Mouse (Mus musculus) adipocyte (in vitro differentiated cells): ENCODE measurements around the gene E2f4.

ENCODE experiments used
- DNase-seq: peaks from one replicate; pipeline ENCODE4 v3.0.0-alpha.2; 2016; ENCODE audit warnings: low spot score

E2f4 gene

DNA sequence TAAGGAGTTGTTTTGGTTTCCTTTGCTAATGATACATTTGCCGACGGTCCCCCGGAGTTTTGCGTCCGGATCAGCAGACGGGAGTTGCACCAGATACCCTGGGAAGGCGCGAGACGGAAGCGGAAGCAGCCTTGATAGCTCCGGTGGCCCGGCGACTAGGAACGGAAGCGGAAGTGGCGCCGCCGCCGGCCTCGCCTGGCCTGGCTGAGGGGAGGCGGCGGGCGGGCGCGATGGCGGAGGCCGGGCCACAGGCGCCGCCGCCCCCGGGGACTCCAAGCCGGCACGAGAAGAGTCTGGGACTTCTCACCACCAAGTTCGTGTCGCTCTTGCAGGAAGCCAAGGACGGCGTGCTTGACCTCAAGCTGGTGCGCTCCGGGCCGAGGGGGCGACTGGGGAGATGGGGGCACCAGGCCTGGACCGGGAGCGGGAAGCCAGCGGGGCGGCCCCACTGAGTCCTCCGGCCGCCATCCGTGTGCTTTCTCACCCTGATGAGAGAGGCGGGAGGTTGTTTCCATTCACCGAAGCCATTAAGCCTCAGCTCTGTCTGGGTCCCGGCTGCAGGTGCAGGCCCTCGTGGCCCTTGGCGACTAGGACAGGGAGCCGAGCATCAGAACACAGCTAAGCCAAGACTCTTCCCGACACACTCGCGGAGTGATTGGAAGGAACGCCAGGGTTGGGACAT is at the start of gene E2f4:
Gene E2f4 (plus strand): TSS at position 153 of the 682 bp plus-strand sequence.
- peak; percentile 95 for DNase-seq

DNA sequence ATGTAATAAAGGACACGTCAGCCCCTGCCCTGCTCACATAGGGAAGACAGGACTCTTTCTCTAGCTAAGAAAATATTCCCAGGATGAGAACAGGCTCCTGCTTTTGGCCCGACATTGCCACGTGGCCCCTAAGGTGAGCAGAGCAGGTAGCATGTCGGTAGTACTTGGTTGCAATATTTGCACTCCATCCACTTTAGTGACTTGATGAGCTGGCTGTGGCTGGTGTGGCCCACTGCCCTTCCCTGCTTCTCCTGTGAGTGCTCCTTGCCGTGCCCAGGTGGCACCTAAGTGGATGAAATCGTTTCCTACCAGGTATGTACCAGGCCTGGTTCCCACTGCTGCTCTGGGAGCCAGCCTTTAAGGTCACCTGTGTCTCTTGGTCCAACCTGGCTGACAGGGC is 45.5 kb upstream of the E2f4 start:
- DNase-seq = no peak

DNA sequence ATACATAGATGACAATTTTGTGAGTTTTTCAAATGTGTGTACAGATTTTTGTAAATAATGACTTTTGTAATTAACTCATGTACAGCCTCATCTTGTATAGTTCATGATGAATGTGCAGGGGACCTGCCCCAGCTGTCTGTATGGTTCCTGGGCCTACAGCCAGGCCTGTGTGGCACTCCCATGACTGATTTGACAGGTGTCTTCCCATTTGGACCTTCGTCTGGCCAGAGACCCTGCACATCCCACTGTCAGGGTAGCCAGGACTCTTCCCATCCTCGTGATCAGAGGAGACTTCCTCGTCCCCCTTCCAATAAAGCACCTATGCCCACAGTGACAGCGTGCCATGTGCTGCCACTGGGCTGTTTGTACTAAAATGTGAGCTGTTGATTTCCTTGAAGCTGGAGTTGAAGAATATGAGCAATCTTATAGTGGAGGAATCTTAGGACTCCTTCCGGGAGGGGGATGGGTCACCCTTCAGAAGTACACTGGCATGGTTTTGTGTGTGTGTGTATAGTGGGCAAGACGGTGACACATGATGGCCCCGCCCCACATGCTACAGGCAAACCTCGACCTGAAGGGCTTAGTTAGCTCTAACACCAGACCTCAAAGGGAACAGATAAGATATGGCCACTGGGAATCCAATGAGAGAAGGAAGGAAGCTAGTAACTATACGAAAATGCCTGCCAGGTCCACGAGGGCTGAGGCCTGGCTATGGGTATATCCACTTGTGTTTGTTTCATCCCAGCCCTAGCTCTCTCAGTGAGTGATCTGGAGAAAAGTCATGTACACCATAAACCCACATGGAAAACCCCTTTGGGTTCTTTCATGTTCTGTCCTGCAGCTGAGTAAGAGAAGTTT is 44.6 kb upstream of the E2f4 start:
- no peak for DNase-seq

DNA sequence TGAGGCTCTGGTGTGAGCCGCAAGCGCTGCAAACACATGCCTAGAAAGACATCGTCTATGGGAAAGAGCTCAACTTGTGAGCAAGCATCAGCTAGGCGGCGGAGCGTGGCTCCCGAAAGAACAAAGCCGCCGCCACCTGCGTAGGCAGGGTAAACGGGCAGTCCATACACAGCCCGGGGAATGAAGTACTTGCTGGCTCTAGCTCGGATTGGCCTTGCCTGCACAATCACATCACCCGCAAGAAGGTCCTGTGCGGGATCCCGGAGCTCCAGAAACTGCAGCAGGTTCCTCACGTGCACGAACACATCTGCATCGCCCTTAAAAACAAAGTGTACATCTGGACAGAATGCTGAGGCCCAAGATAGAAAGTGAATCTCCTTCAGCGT is 43.7 kb upstream of the E2f4 start:
- no peak for DNase-seq

DNA sequence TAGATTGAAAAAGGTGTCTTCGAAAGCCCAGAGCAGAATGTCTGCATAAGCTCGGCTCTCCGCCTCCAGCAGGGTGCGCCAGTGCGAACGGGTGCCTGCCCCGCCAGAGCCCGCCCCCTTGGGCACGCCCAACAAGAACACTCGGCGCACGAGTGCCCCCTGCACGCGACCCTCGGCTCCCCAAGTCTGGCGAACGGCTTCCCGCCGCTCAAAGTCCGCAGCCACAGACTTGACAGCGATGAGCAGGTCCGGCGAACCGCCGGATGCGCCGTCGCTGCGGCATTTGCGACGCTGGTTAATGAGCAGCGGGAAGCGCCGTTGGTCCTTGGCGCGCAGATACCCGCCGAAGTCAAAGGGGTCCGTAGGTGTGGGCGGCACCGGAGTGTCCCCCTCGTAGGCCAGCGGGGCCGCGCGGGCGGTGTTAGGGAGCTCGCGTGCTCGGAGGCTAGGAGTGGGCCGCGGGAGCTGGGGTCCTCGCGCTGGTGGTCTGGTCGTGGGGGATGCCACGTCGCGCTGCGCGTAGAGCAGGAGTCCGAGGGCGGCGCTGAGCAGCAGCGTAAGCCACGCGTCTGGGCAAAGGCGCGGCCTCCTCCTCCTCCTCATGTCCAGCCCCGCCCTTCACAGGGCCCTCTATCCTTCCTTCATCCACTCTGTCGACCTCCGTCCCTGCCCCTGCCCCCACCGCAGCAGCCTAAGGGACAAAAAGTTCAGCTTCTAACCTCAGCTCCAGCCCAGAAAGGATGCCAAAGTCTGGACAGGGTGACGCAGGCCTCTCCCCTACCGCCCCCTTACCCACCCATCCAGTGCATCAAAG is 43.1 kb upstream of the E2f4 start:
- peak; percentile 91 for DNase-seq

DNA sequence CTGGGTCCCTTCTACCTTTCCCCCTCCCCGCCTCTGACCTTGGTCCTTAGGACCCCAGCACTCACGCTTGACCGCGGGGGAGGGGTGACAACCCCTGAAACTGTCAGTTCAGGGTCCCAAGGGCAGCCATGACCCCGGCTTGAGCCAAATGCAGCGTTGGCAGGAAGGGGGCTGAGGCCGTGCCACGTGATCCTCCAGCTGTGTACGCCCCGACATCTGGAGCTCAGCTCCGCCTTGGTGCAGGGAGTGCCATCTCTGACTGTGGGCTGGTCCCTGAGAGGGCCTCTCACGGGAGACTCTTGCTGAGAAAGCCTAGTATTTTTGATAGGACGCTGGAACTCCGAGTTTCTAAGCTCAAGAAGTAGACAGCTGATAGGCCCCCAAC is 42.5 kb upstream of the E2f4 start, which contains the start of gene B3gnt9:
Gene B3gnt9 (minus strand): TSS at position 188 of the 385 bp plus-strand sequence.
- peak; percentile 93 for DNase-seq

DNA sequence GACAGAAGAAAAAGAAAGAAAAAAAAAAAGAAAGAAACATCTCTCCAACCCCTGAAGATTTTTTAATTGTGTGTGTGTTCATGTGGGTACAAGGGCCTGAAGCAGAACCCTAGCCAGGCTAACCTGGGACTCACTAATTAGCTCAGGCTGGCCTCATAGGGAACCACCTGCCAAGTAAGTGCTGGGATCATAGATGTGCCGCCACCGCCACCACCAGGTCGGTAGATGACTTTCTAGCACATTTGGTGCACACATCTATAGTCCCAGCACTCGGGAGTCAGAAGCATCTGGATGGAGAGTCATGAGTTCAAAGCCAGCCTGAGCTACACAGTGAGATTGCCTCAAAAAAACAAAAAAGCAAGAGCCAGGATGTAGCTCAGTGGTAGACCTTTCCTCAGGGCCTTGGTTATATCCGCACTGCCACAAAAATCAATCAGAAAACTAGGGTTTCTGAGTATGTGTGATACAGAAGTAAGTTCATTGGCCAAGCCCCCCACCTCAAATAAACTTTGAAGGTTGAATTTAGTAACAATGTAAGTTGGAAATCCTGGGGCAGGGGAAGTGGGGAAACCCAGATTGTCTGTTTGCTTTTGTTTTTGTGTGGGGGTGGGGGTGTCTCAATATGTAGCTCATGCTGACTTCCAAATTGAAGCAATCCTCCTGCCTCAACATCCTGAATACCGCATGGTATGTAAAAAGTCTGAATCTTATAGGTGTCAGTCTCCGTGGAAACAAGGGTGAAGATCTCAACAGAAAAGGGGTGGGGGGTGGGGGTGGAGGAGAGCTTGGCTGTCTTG is 39.9 kb upstream of the E2f4 start:
- no peak for DNase-seq

DNA sequence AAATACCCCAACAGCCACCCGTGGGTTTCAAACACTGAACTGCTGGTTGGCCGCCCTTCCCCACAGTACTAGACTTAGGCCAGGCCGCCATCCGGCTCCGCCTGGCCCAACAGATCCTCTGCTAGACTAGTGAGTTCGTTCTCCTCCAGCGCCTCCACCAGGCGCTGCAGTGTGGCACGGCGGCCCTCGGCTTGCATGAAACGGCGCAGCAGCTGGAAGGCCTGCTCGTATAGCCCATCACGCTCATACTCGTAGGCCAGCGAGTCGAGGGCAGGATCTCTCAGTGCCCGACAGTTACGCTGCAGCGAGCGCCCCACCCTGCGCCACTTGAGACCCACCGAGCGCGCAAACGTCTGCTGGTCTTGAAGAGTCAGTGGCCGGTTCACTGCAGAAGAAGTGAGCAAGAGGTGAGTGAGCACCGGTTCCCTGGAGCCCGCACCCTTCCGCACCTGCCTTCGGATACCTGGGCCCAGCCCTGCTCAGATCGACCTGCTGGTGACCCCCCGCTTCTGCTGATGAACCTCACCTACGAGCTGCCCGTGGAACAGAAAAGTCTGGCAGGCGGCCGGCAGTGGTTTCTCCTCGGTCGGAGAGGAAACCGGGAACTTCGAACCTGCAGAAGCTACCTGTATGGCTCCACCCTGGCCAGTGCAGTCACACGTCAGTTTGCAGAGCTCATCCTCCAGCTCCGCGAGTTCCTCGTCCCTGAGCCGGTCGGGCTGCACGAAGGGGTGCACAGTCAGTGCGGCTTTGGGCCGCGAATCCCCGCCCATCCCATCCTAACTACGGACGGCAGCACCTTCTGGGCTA is 38.3 kb upstream of the E2f4 start:
- no peak for DNase-seq

DNA sequence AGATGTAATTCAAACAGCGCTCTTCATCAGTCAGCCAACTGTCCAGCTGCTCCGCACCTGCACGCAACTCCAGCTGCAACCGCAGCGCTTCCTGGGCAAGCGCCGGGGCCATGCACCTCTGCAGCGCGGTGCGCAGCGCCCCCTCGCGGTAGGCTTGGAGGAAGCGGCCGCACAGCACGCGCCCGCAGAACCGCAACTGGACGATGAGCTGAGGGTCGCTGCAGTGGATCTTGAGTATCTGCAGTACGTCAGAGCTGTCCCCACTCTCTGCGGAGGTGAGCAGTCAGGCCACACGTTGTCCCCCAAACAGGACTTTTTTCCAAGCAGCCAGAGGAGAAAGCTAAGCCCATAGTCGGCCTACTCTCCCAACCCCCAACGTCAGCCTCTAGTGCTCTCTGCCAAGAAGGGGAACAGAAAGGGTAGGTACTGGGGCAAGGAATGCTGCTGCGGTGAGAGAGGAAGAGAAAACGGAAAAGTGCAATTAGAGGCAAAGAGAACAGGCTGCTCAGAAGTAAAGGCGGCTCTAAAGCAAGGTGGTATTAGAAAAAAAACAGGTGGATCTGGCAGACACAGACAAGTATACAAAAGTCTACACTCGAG is 37.6 kb upstream of the E2f4 start:
- no peak for DNase-seq

DNA sequence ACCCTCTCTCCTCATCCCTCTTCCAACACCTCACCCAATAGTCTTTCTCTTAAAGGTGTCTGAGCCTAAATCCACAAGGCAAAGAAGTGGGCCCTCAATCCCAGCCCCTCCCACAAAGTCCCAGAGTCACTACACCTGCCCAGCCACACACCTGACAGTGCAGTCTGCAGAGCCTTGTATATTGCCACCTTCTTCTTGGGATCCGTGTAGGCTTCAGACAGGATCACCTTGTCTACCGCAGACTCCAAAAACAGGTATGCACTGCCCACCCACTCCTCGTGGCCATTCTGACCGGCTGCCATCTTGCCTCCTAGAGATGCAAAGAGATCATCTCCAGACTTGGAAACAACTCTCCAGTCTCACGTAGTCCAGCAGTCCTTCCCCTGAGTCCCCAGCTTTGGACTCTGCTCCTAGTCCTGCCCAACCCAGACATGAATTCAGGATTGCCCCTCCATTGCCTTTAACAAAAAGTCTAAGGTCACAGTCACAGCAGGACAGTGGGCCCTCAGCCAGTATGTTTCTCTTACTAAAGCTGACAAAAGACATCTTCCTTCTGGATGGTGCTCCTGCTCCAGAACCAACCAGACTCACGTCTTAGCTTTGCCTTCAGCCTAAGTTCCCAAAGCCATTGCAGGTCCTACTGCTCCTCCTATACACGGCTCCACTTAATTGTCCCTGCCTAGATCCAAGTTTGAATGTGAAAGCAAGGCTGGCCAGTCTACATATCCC is 36.9 kb upstream of the E2f4 start:
- DNase-seq = no peak

DNA sequence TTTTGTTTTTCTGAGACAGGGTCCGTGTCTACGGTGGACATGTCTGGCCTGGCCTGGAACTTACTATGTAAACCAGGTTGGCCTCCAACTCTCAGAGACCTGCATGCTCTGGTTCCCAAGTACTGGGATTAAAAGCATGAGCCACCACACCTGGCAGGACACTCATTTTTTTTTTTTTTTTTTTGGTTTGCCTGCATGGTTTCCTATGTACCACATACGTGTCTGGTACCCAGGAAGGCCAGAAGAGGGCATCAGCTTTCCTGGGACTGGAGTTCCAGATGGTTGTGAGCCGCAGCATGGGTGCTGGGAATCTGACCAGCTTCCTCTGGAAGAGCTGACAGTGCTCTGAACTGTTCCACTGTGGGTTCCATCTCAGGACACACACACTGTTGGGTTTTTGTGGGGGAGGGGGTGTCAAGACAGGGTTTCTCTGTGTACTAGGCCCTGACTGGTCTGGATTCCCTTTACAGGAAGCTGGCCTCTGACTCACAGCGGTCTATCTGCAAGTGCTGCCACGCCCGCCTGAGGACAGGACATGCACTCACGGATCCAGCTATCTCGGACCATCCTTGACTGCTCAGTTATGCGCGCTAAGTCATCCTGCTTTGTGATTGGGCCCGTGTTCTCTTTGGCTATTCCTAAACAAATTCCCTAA is 36.0 kb upstream of the E2f4 start:
- DNase-seq = no peak

DNA sequence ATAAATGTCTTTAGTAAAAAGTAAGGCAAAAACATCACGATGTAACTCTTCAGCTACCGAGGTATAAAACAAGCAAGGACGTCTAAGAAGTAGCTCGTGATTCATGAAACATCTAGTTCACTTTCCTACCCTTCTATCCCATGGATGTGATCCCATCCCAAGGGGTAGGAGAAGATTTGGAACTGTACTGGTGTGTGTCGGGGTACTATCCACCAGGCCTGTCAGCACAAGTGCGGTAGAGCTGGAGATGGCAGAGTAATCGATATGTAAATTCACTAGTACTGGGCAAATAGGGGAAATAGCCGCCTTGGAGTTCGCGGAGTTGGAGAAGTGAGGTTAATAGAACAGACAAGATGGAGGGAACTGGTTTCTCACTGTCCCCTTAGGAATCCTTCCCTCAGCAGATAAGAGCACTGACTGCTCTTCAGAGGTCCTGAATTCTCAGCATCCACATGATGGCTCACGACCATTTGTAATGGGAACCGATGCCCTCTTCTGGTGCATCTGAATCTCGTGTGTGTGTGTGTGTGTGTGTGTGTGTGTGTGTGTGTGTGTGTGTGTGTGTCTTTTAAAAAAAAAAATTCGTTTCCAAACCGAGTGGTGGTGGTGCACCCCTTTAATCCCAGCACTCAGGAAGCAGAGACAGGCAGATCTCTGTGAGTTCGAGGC is 34.1 kb upstream of the E2f4 start:
- DNase-seq = peak; percentile 39

DNA sequence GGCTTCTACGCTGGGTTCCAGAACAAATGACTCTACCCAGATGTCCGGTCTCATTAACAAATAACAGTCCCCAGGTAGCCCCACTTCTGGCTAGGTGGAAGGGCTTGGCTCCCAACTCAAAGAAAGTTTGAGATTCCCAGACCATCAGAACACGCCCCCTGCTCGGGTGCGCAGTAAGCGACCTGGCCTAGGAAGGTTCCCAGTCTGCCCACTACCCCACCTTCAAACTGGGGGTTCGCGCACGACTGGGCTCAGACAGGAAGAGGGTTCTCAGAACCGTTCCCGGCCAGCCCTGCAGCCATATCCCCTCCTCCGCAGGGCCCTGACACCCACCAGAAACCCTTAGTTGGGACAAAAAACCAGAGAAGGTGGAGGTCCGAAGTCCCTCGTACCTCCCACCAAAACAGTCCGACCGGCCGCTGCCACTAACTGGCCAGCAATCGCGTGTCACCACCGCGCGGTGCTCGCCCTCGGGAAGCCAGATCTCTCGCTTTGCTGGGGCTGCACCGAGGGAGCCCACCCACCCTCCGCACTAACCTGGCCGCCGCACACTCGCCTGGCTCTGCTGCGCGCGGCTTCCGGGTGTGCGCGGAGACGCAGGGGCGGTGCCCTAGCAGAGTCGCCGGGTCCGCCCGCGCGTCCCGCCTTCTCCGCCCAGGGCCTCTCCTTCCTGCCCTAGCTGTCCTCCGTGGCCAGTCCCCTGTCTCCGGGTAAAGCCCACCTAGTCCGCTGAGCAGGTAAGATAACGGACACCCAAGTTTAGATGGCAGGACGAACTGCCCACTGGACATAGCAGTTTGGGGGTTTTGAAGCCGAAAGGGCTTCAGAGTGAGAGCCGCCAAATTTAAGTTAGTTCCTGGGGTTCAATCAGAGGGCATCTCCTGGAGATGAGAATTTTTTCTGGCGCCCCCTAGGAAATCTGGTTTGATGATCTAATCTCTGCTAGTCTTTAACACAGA is 33.2 kb upstream of the E2f4 start, which contains the start of the genes Tradd and Fbxl8:
Gene Tradd (minus strand): TSS at position 586 of the 959 bp plus-strand sequence.
Gene Fbxl8 (plus strand): TSS at position 625 of the 959 bp plus-strand sequence.
- peak; percentile 69 for DNase-seq

DNA sequence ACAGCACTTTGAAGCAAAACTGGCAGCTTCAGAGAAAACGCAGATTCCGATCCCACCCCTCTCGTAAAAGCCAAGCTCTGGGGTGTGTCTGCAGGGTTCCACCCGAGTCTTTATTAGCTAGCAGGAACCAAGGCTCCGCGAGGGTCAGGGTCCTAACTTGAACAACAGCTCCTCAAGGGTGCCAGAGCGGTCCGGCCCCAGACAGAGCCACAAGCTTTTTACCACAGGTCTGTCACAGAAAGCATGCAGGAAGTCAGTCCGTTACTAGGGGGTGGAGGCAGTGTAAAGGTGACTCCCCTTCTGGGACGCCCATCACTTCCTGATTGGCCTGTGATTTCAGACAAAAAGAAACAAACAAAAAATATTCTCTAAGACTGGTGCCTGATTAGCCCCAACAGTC is 32.3 kb upstream of the E2f4 start:
- peak; percentile 42 for DNase-seq

DNA sequence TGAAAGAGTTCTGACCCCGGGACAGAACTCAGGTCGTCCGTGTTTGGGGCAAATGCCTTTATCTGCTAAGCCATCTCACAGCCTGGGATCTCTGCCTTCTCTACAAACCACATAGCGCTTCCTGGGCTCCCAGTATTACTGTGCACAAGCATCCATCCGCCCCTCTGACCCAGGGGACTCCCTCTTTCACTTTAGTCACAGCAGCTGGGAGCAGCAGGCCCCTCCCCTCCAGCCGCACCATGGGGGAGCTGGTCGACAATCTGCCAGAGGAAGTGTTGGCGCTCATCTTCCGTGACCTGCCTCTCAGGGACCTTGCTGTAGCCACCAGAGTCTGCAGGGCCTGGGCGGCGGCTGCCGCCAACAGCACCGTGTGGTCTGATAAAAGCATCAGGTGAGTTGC is 30.7 kb upstream of the E2f4 start:
- no peak for DNase-seq

DNA sequence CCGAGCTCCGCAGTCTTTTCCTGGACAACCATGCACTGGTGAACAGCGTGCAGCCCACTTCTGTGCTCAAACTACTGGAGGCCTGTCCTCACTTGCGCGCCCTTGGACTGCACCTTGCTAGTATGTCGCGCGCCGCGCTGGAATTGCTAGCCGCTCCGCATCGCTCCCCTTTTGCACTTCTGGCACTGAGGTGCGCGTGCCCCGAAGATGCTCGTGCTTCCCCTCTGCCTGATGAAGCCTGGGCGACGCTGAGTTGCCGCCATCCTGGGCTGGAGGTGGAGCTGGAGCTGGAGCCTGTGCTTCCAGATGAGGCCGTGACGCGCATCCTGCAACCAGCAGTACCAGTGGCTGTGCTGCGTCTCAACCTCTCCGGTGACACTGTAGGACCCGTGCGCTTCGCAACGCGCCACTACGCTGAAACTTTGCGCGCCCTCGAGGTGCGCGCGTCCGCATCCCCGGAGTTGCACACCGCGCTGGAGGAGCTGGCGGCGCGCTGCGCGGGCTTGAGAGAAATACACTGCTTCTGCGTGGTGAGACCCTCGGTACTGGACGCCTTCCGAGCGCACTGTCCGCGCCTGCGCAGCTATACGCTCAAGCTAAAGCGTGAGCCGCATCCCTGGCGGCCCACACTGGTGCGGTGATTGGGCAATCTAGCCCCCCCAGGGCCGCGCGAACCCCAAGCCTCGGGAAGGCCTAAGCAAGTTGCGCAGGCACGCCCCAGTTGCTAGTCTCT is 29.0 kb upstream of the E2f4 start:
- no peak for DNase-seq

DNA sequence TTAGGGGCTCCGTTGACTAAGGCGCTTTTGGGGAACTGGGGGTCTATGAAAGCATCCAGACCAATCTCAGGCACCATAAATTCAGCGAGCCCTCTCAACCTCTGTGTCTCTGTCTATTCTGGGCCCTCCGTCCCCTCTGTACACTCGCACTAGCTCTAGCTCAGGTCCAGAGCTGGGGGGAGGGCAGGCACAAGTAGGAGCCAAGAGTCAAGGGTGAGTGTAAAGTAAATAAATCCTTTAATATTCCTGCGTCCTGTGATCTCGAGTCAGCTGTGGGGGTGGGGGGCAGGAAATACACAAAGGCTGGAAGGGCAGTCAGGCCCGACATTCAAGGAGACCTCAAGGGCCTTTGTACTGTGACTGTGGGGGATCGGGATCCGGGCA is 28.4 kb upstream of the E2f4 start:
- no peak for DNase-seq
